Mouse (Mus musculus): ENCODE measurements around the gene Irak4. TPM values are rescaled to one million over a fixed set of nuclear protein-coding genes. Genes with fewer than 3 reads are reported as not detected.
A peak's percentile ranks its signal among the peaks of the same experiment; 100 is the strongest.

The Irak4 gene
- polyA plus RNA-seq, 1 experiment: 5.6 TPM

GRCm38 (mm10) chr15:94557442-94557841 lies 14.0 kb downstream of the Irak4 start:
- Histone ChIP-seq H3K9me3 (0 out of 2 replicates have a peak, but pooled peaks cover 4% of the 10 kb centered on the region), H3K4me1 (0 out of 2 replicates have a peak, but pooled peaks cover 3% of the 10 kb centered on the region), H3K4me3 (replicated peaks) (no peak overlapping the region), H3K27me3 (replicated peaks) (no peaks in the 10 kb centered on the region), H3K36me3 (replicated peaks; ENCODE audit: low read length) (peaks cover 92% of the 10 kb centered on the region)
- no peak for TF ChIP-seq FLI1 (IDR thresholded peaks at IDR 0.05; ENCODE audit: low read length)
- TF ChIP-seq GATA1 (IDR thresholded peaks at IDR 0.05; ENCODE audit: borderline replicate concordance, low read length): no peak

GRCm38 (mm10) chr15:94558895-94559656 lies 15.6 kb downstream of the Irak4 start:
- no peaks in the 10 kb centered on the region for H3K9me3 ChIP-seq
- H3K4me1 ChIP-seq: peaks cover 7% of the 10 kb centered on the region; the same call in 1 of the 2 replicates
- peaks cover 91% of the 10 kb centered on the region for H3K36me3 ChIP-seq (replicated peaks; ENCODE audit: low read length)
- TF ChIP-seq GATA1 (IDR thresholded peaks at IDR 0.05; ENCODE audit: borderline replicate concordance, low read length): no peak
- TF ChIP-seq FLI1 (IDR thresholded peaks at IDR 0.05; ENCODE audit: low read length): no peak
- no peaks in the 10 kb centered on the region for H3K27me3 ChIP-seq (replicated peaks)
- H3K4me3 ChIP-seq (replicated peaks): no peak overlapping the region

GRCm38 (mm10) chr15:94564909-94565308 lies 21.5 kb downstream of the Irak4 start:
- Histone ChIP-seq H3K27me3 (replicated peaks) (no peaks in the 10 kb centered on the region), H3K36me3 (replicated peaks; ENCODE audit: low read length) (peaks cover 73% of the 10 kb centered on the region), H3K4me1 (peaks cover 37% of the 10 kb centered on the region), H3K4me3 (replicated peaks) (peak overlapping the region; percentile 69), H3K9me3 (no peaks in the 10 kb centered on the region)
- no peak for TF ChIP-seq GATA1 (IDR thresholded peaks at IDR 0.05; ENCODE audit: borderline replicate concordance, low read length)
- TF ChIP-seq FLI1 (IDR thresholded peaks at IDR 0.05; ENCODE audit: low read length): no peak

GRCm38 (mm10) chr15:94565854-94566253 lies 22.4 kb downstream of the Irak4 start:
- Histone ChIP-seq H3K4me1 (peaks cover 45% of the 10 kb centered on the region), H3K36me3 (replicated peaks; ENCODE audit: low read length) (peaks cover 63% of the 10 kb centered on the region), H3K4me3 (replicated peaks) (peak overlapping the region; percentile 79), H3K27me3 (replicated peaks) (no peaks in the 10 kb centered on the region), H3K9me3 (no peaks in the 10 kb centered on the region)
- no peak for TF ChIP-seq GATA1 (IDR thresholded peaks at IDR 0.05; ENCODE audit: borderline replicate concordance, low read length)
- no peak for TF ChIP-seq FLI1 (IDR thresholded peaks at IDR 0.05; ENCODE audit: low read length)

GRCm38 (mm10) chr15:94568496-94569182 lies 25.2 kb downstream of the Irak4 start:
- no peaks in the 10 kb centered on the region for H3K27me3 ChIP-seq (replicated peaks)
- peaks cover 40% of the 10 kb centered on the region for H3K36me3 ChIP-seq (replicated peaks; ENCODE audit: low read length)
- TF ChIP-seq FLI1 (IDR thresholded peaks at IDR 0.05; ENCODE audit: low read length) (no peak), GATA1 (IDR thresholded peaks at IDR 0.05; ENCODE audit: borderline replicate concordance, low read length) (no peak)
- H3K4me3 ChIP-seq (replicated peaks): no peak overlapping the region
- no peaks in the 10 kb centered on the region for H3K9me3 ChIP-seq
- H3K4me1 ChIP-seq: peaks cover 55% of the 10 kb centered on the region

GRCm38 (mm10) chr15:94571501-94571900 lies 28.1 kb downstream of the Irak4 start:
- no peaks in the 10 kb centered on the region for H3K9me3 ChIP-seq
- no peaks in the 10 kb centered on the region for H3K27me3 ChIP-seq (replicated peaks)
- peaks cover 33% of the 10 kb centered on the region for H3K36me3 ChIP-seq (replicated peaks; ENCODE audit: low read length)
- no peak overlapping the region for H3K4me3 ChIP-seq (replicated peaks)
- TF ChIP-seq FLI1 (IDR thresholded peaks at IDR 0.05; ENCODE audit: low read length) (no peak), GATA1 (IDR thresholded peaks at IDR 0.05; ENCODE audit: borderline replicate concordance, low read length) (no peak)
- H3K4me1 ChIP-seq: peaks cover 59% of the 10 kb centered on the region

GRCm38 (mm10) chr15:94572746-94573145 lies 29.3 kb downstream of the Irak4 start:
- Histone ChIP-seq H3K36me3 (replicated peaks; ENCODE audit: low read length) (peaks cover 34% of the 10 kb centered on the region), H3K4me1 (peaks cover 61% of the 10 kb centered on the region), H3K4me3 (replicated peaks) (no peak overlapping the region), H3K9me3 (no peaks in the 10 kb centered on the region), H3K27me3 (replicated peaks) (no peaks in the 10 kb centered on the region)
- TF ChIP-seq FLI1 (IDR thresholded peaks at IDR 0.05; ENCODE audit: low read length) (no peak), GATA1 (IDR thresholded peaks at IDR 0.05; ENCODE audit: borderline replicate concordance, low read length) (no peak)

GRCm38 (mm10) chr15:94574566-94575268 lies 31.3 kb downstream of the Irak4 start:
- H3K36me3 ChIP-seq (replicated peaks; ENCODE audit: low read length): peaks cover 34% of the 10 kb centered on the region
- H3K4me1 ChIP-seq: peaks cover 62% of the 10 kb centered on the region
- no peak for TF ChIP-seq FLI1 (IDR thresholded peaks at IDR 0.05; ENCODE audit: low read length)
- peak overlapping the region; percentile 62 for H3K4me3 ChIP-seq (replicated peaks)
- H3K27me3 ChIP-seq (replicated peaks): no peaks in the 10 kb centered on the region
- no peaks in the 10 kb centered on the region for H3K9me3 ChIP-seq

GRCm38 (mm10) chr15:94582000-94582593 lies 38.7 kb downstream of the Irak4 start:
- no peak for TF ChIP-seq GATA1 (IDR thresholded peaks at IDR 0.05; ENCODE audit: borderline replicate concordance, low read length)
- no peak for TF ChIP-seq FLI1 (IDR thresholded peaks at IDR 0.05; ENCODE audit: low read length)
- H3K36me3 ChIP-seq (replicated peaks; ENCODE audit: low read length): peaks cover 95% of the 10 kb centered on the region
- H3K9me3 ChIP-seq: no peaks in the 10 kb centered on the region
- no peak overlapping the region for H3K4me3 ChIP-seq (replicated peaks)
- H3K27me3 ChIP-seq (replicated peaks): no peaks in the 10 kb centered on the region
- peaks cover 32% of the 10 kb centered on the region for H3K4me1 ChIP-seq
